Mouse (Mus musculus) megakaryocyte, embryonic 14.5 days (primary cell): ENCODE results near the gene Psmg3.

Source experiments
- FLI1 ChIP-seq: IDR thresholded peaks from 2 replicates; pipeline ENCODE4 v1.6.1; 2012; ENCODE audit warnings: low read length, inconsistent platforms, mixed read lengths
- GATA1 ChIP-seq: IDR thresholded peaks from 3 replicates; pipeline ENCODE4 v1.6.1; 2012; ENCODE audit warnings: mixed read lengths, low read length, inconsistent platforms, borderline replicate concordance

- TF ChIP-seq FLI1 (no peak), GATA1 (no peak)
Measured at GRCm38 (mm10) chr5:139849626-139850320, 23.1 kb upstream of the Psmg3 start.
